Mouse (Mus musculus): ENCODE measurements at regions not wholly inside any gene's neighbourhood (a gene's known extent, or its start where the extent isn't known, plus 50 kb on each side); places are given as distances from the start of the nearest gene placed in this dataset.

DNA sequence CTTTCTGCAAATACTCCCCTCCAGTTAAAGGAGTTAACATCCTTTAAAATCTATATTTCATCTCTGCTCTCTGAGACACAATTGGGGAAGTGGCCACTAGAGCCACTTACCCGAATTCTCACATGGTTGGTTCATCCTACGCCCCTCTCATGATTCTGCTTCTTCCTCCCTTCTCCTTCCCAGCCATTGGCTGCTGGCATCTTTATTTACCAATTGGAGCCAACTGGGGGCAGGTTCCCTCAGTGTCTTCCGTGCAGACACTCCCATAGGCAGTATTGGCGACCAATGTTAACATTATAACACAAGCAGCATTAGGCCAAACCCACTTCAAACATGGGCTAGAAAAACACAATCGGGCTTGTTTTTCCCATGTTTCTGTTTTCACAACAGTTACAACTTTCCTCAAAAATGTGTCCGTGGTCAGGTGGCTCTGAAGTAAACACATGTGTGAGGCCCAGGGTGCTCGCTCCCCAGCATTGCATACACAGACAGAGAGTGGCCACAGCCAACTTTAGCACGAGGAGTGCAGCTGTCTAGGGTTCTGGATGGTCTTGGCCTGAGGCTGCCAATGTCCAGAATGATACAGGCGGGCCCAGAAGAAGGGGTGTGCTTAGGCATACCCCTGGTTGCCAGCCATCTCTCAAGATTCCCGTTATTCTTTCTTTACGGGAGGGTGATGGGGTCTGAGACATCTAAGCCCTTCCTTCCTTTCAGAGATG, 119.1 kb downstream of the Zfp706 start:
- no peak for DNase-seq (ENCODE audit: low spot score in 2 of 2)

DNA sequence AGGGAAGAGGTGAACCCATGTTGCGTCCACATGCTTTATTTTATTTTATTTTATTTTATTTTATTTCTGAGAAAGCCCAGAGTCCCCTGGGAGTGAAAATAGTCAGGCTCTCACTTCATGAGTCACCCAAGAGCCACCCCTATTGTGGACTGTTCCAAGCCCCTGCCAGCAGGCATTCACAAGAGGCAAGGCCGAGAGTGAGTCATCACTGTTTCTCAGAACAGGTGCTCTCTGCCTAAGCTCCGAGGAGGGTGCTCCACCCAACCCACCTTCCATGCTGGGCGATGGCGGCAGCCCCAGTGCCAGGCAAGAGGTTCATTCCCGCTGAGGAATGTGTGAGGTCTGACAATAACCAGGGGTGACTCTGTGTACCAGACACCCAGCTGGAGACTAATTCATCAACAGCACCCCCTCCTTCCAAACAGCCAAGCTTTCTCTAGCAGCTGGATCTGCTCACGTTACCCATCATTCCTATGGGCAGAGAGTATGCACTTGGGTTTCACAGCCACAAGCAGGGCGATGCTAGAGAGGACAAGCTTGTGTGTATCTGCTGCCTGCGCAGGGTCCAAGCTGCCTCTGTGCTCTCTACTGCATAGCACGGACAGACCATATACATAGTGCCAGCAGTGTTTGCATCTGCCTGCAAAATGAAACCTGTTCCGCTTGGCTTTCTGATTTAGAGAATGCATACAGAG, 122.8 kb downstream of the Zfp706 start:
- peak in 1 of 2 experiments; percentile 59 for DNase-seq (ENCODE audit: low spot score in 2 of 2)

DNA sequence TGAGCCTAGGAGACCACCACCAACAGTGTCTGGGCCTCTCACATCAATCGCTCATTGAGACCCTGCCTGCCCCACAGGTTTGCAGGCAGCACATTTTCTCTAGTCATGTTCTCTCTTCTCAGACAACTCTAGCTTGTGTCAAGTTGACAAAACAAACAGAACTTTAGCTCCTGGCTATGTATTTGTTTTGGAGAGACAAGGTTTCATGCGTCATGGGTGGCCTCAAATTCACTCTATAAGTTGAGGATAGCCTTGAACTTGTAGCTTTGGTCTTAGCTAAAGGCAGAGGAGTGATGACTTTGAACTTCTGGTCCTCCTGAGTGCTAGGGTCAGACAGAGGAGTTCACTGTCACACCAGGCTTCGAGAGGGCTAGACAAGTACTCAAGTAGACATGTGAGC, 123.5 kb downstream of the Zfp706 start:
- DNase-seq (ENCODE audit: low spot score in 2 of 2): no peak

DNA sequence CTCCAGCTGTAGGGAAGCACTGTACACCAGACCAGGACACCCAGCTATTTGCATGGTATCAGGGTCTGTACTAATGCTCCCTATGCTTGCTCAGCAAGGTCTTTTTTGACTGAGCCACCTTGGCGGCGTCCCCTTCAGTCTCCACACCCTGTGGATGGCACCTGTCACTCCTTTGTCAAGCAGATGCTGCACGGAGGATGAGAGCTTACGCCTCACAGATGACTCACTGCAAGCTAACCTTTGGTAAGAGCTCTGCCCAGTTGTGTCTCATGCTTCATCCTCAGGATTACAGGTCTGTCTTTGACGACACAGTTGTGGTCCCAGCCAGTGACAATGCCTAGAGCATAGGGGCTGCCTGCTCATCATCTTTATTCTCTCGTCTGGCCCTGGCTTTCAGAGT, 124.4 kb downstream of the Zfp706 start:
- no peak for DNase-seq (ENCODE audit: low spot score in 2 of 2)

DNA sequence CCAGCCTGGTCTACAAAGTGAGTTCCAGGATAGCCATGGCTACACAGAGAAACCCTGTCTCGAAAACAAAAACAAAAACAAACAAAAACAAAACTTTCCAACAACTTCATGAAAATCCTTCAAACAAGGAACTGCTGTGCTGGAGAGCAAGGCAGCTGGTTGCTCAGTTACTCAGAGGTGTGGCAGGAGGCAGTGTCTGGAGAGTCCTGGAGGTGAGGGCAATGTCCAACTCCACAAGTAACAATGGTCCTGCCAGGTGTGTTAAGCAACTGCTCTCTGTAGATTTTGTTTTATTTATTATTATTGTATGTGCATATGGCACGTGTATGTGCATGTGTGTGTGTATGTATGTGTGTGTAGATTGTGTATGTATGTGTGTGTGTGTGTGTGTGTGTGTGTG, 126.0 kb downstream of the Zfp706 start:
- DNase-seq (ENCODE audit: low spot score in 2 of 2): no peak

DNA sequence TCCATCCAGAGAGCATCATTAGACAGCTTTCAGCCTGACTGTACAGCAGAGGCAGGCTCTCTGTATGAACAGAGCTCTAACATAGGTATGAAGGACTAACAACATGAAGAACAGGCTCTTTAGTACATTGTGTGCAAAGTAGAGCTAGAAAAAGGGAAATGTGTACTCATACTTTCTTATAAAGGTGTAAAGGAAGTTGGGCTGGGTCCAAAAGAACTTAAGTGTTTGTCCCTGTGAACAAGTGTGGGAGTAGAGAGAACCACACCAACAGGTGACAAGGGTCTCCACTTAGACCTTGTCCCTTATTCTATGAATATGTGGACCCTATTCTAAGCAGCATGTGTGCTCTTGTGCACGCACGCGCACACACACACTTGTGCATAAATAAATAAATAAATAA, 127.0 kb downstream of the Zfp706 start:
- DNase-seq (ENCODE audit: low spot score in 2 of 2): no peak

DNA sequence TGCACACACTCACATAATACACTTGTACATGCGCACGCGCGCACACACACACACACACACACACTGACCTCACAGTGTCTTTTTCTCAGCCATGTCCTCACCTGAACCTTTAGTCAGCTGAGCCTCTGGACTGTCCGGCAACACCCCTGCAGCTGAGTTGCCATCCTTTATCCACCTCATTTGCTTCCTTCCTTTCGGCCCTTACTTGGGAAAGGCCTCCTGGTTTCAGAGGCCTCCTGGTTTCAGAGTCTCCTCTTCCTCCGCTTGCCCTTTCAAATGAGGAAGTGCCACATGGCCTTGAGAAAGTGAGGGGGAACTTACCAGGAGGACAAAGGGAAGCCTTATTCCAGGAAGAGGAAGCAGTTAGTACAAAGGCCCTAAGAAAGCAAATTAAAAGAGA, 128.0 kb downstream of the Zfp706 start:
- DNase-seq (ENCODE audit: low spot score in 2 of 2): no peak

DNA sequence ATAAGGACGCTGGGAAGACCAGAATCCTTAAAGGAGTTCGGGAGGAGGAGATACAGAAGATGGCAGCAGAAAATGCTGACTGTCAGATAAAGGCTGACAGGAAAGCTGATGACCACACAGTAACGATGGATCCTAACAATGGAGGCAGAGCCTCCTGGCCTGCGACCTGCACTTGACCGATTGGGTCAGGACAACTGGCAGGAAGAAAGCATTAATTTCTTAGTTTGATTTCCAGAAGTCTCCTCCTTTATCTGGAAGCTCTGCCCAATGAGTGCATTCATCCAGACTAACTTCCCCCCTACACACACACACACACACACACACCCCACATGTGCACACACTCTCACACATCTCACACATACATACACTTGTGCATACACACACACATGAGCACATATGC, 128.6 kb downstream of the Zfp706 start:
- DNase-seq (ENCODE audit: low spot score in 2 of 2): no peak

DNA sequence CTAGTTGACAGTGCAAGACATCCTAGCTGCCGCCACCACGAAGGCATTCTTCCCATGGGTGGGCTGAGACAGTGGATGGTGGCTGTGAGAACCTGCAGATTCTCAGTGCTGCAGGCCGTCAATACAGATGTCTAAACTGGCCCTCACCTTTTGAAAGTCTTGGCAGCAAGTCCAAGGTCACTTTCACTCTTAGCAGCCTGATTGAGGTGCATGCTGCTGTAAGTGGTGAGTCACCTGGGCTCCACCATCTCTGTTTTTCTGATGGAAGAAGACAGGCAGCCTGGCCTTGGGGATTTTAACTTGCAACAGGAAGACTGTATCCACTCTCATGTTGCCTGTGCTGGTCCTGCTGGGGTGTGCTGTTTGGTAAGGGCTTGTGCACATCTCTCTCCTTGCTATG, 129.3 kb downstream of the Zfp706 start:
- no peak for DNase-seq (ENCODE audit: low spot score in 2 of 2)

DNA sequence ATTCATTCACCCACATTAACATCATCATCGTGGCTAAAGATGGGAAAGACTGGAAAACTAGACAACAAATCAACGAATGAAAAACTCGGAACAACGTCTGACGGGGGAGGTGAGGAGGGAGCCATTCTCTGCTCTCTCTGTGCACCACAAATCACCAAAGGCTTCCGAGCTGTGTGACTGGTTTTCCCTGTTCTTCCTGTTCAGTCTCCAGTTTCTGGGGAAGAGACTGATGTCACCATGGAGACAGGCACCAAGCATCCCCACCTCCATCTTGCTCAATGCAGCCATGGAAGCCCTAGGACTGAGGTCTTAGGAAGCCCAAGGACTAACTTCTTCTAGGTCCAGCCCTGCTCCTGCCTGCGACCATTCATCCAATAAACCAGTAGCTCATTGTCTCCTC, 130.1 kb downstream of the Zfp706 start:
- DNase-seq (ENCODE audit: low spot score in 2 of 2): no peak

DNA sequence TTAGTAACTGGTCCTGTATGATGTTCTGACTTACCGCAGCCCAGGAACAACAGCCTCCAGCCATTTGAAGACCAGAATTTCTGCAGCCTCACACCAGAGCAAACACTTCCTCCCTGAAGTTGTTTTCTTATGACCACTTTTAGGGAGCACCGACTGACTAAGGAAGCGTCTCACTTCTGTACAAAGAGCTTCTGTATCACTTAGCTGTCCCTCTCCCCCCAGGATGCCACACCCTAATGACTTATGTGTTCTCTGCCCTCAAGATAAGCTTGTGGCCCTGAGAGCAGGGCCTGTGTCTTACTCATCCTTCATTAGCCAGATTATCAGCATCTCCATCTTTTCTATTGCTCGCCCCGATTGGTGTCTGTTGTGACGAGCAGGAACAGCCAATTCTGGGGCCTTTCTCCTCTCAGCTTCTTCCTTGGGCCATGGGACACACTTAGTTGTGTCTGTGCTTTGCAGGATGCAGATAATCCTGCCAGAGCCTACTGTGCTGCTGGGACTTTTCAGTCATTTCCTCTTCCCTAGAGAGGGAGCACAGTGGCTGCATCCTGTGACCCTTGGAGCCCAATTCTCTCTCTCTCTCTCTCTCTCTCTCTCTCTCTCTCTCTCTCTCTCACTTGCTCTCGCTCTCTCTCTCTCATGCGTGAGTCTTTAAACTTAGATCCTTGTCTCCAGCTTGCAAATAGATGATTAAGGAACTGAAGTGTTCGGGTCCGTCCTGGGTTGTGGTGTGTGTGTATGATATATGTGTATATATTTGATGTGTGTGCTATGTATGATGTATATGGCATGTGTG, 131.4 kb downstream of the Zfp706 start:
- no peak for DNase-seq (ENCODE audit: low spot score in 2 of 2)

DNA sequence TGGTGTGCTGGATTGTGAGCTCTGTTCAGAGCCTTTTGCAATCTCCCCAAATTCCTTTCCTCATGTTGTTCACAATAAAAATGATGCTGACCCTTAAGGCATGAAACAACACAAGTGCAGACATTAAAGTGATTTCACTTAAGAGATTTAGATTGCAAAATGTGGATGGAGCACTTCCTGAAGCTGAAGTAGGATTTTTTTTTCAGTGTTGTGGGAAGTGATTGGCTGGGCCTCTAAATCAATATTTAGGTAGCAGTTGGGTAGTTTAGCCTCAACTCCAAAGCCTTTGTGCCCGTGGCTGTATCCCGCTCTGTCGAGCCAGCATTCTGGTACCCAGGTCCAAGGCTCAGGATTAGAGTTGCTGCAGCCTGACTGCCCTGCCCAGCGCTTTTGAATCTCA, 133.0 kb downstream of the Zfp706 start:
- no peak for DNase-seq (ENCODE audit: low spot score in 2 of 2)

DNA sequence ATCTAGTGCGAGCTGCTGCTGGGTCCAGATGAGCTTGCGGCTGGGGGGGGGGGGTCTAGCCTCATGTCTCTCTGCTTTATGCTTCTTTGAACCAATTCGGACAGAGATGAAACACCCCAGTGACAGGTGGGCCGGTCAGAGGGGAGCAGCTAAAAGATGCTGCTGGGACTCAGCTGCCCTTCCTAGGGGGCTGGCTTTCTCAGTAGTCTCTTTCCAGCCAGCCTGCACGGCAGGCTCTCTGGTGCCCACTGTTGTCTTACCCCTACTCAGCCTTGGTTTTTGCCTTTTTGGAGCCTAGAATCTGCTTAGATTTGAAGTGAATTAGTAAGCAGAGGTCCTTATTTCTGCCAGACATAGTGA, 133.7 kb downstream of the Zfp706 start:
- DNase-seq (ENCODE audit: low spot score in 2 of 2): no peak

DNA sequence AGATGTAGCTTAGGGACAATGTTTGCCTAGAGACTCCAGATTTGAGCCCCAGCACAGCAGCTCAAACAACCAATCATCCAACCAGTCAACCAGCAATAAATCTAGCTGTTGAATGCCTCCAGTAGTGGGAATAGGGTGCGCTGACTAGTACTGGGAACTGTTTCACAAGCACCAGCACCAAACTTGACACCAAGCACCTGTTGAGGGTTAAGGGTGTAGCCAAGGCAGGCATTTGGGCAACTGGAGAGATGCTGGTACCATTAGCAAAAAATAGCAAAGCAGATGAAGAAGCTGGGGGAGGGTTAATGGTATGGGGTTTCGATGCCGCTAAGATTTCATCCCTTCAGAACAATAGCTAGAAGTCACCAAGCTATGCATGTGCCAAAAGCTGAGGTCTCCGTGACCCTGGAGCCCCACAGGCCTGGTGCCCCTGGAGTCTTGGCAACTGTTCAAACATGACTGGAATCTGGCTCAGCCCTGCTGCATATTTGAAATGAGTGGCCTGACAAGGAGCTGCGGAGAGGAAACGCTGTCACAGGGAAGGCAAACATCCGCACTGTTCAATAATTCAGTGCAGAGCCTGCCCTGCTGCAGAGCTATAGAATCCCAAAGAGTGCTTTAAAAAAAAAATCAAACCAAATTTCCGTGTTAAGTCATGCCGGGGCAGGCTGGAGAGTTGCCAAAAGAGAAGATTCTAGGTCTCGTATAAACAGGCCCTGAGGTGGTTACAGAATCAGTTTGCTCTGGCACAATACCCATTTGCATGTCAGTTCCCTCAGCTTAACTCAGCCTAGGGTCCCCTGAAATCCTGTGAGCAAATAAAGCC, 134.3 kb downstream of the Zfp706 start:
- no peak for DNase-seq (ENCODE audit: low spot score in 2 of 2)

DNA sequence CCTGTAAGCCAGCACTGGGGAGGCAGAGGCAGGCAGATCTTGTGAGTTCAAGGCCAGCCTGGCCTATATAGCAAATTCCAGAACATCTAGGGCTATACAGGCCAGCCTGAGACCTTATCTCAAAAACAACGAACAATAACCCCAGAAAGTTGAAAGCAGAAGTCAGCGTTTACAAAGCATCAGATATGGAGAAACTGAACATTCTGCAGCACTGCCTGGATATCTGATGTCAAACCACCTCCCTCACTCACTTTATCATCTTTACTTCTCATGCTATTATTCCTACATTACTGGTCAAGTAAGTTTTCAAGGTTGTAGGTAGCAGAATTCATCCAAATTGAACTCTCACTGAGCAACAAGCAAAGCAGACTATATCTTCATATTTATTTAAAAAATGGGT, 135.0 kb downstream of the Zfp706 start:
- DNase-seq (ENCODE audit: low spot score in 2 of 2): no peak

DNA sequence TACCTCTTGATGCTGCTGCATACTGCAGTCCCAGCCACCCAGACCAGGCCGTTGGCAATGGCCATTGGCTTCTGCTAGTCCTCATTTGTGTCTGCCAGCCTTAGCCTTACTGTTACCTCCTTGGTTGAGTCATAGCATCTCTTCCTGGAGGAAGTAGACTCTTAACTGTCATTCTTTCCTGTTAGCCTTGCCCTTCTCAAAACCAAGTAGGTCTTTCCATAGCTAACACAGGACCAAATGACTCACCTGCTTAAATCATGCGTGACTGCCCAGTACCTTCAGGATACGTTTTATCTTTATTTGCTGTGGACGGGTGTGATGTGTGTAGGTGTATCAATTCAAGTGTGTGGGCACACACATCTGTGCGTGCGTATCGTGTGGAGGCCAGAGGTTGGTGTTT, 136.9 kb downstream of the Zfp706 start:
- no peak for DNase-seq (ENCODE audit: low spot score in 2 of 2)

DNA sequence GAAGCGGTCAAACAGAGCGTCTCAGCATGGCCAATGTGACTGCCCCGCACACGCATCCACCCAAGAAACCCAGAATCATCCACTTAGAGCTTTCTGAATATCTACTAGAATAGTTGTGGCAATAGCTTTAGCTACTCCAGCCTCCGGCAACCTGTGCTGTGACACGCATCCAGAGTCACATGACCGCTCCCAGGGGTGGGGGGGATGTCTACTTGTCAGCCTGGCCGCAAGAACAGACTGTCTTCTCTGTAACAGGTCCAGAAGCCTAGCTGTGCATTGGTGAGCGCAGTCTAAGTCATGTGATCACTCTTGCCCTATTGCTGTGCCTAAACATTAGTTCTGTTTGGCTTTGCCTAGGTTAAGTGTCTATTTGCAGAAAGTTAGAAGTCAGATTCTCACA, 137.5 kb downstream of the Zfp706 start:
- no peak for DNase-seq (ENCODE audit: low spot score in 2 of 2)

DNA sequence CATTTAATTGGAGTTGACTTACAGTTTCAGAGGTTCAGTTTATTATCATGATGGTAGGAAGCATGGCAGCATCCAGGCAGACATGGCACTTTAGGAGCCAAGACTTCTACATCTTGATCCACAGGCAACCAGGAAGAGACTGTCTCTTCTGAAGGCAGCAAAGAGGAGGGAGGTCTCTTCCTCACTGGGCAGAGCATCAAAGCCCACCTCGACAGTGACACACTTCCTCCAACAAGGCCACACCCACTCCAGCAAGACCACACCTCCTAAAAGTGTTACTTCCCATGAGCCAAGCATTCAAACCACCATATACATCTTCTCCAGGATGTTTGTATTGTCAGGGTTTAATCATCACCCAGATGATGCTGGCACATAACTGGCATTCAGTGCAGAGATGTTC, 141.5 kb downstream of the Zfp706 start:
- no peak for DNase-seq (ENCODE audit: low spot score in 2 of 2)

DNA sequence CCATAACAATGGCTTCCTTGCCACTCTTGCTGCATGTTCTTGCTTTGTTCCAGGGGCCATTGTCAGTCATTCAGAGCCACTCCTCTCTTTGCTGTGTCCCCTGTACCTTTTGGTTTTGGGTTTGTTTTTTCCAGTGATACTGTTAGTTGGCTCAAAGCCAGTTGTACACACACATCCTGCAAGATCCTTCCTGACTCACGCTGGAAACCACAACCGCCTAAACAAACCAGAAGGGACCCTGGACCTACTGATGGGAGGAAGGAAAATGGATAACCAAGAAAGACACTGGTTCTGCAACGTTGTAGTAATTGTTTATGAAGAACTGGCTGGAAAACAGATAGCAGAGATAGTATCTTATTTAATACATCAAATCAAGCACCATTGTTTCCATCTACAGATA, 142.2 kb downstream of the Zfp706 start:
- no peak for DNase-seq (ENCODE audit: low spot score in 2 of 2)

DNA sequence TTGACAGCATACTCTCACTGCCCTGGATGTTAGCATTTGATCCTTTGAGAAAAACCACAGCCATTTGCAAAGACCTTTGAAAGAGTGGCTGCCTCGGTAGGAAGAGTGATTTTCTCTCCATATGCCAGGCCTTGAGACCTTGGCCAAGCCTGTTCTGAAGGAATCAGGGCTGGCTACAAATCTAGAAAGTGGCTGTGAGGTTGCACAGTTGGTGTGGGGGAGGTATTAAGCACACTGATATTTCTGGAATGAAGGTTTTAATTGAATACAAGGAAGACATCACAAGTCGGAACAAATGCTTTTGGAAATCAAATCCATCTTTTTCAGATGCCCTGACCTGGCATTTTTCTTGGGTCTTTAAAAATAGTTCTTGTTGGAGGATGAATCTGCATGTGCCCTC, 143.5 kb downstream of the Zfp706 start:
- no peak for DNase-seq (ENCODE audit: low spot score in 2 of 2)

DNA sequence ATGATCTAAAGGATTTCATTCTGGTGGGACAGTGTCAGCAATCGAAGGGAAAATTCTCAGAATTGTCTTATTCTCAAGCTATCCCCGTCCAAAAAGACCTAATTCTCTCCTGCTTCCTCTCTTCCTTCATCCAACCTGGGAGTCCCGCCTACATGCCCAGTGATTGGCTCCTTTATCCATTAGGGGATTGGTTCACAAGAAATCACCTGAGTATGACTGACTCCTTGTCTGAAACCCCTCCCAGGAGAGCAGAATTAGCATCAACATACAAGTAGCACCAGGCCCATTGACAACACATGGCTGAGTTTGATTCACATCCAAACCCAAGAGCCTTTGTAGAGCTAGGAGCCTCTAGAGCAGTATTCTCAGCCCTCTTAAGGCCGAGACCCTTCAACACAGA, 148.9 kb downstream of the Zfp706 start:
- no peak for DNase-seq (ENCODE audit: low spot score in 2 of 2)

DNA sequence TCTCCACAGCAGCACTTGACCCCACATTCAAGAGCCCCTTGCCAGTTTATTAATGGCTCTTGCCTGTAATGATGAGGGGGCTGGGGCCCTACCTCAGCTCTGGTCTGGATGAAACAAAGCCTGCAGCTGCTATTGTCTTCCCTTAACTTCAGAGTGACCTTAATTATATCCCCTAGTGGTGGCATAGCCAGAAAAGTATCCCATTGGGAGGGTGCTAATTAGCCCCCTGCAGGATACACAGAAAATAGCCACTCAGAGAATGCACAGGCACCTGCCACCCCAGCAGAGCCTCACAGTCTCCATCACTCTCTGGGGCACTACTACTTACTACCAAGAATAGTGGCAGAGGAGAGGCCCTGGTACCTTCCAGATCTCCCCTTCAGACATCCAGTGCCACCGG, 150.0 kb downstream of the Zfp706 start:
- DNase-seq (ENCODE audit: low spot score in 2 of 2): no peak
